Mouse (Mus musculus): ENCODE measurements at regions not wholly inside any gene's neighbourhood (a gene's known extent, or its start where the extent isn't known, plus 50 kb on each side); places are given as distances from the start of the nearest gene placed in this dataset.

- no peak for DNase-seq (ENCODE audit: low spot score in 2 of 2)
- intact Hi-C loops (cut with DNase I): no loop called here
Observed at GRCm38 (mm10) chr3:52828473-52828872, 188.6 kb downstream of the Cog6 start.

GRCm38 (mm10) chr3:52822848-52823247 lies 194.2 kb downstream of the Cog6 start:
- DNase-seq (ENCODE audit: low spot score in 2 of 2): no peak
- intact Hi-C loops (cut with DNase I): no loop called here

GRCm38 (mm10) chr3:52821450-52821849 lies 195.6 kb downstream of the Cog6 start:
- no peak for DNase-seq (ENCODE audit: low spot score in 2 of 2)
- intact Hi-C loops (cut with DNase I): no loop called here

GRCm38 (mm10) chr3:52818401-52818800 lies 198.6 kb downstream of the Cog6 start:
- intact Hi-C loops (cut with DNase I): no loop called here
- DNase-seq (ENCODE audit: low spot score in 2 of 2): no peak

GRCm38 (mm10) chr3:52817416-52817815 lies 199.6 kb downstream of the Cog6 start:
- no peak for DNase-seq (ENCODE audit: low spot score in 2 of 2)
- intact Hi-C loops (cut with DNase I): no loop called here

- intact Hi-C loops (cut with DNase I): no loop called here
- DNase-seq (ENCODE audit: low spot score in 2 of 2): no peak
Observed at GRCm38 (mm10) chr3:52815497-52815896, 201.5 kb downstream of the Cog6 start.

- intact Hi-C loops (cut with DNase I): loop anchor here (5.0 kb wide), 1 partner anchor 535 kb away; the partner anchor contains the start of gene Foxo1
- DNase-seq (ENCODE audit: low spot score in 2 of 2): no peak
Observed at GRCm38 (mm10) chr3:52802324-52802723, 214.7 kb downstream of the Cog6 start.

- intact Hi-C loops (cut with DNase I): loop anchor here (5.0 kb wide), 1 partner anchor 534 kb away; the partner anchor contains the start of gene Foxo1
- no peak for DNase-seq (ENCODE audit: low spot score in 2 of 2)
Observed at GRCm38 (mm10) chr3:52801446-52801845, 215.6 kb downstream of the Cog6 start.

GRCm38 (mm10) chr3:52800673-52801072 lies 216.4 kb downstream of the Cog6 start:
- intact Hi-C loops (cut with DNase I): loop anchor here (5.0 kb wide), 1 partner anchor 533 kb away; the partner anchor contains the start of gene Foxo1
- no peak for DNase-seq (ENCODE audit: low spot score in 2 of 2)

GRCm38 (mm10) chr3:52797801-52798200 lies 219.2 kb downstream of the Cog6 start:
- intact Hi-C loops (cut with DNase I): no loop called here
- peak in 1 of 2 experiments; percentile 22 for DNase-seq (ENCODE audit: low spot score in 2 of 2)

GRCm38 (mm10) chr3:52797164-52797563 lies 219.9 kb downstream of the Cog6 start:
- intact Hi-C loops (cut with DNase I): no loop called here

GRCm38 (mm10) chr3:52794218-52794617 lies 222.8 kb downstream of the Cog6 start:
- DNase-seq (ENCODE audit: low spot score in 2 of 2): no peak

More at GRCm38 (mm10) chr3:52797164-52797563, 219.9 kb downstream of the Cog6 start:
- DNase-seq (ENCODE audit: low spot score in 2 of 2): no peak

GRCm38 (mm10) chr3:52792801-52793200 lies 224.2 kb downstream of the Cog6 start:
- intact Hi-C loops (cut with DNase I): no loop called here
- no peak for DNase-seq (ENCODE audit: low spot score in 2 of 2)

More at GRCm38 (mm10) chr3:52794218-52794617, 222.8 kb downstream of the Cog6 start:
- intact Hi-C loops (cut with DNase I): no loop called here

- DNase-seq (ENCODE audit: low spot score in 2 of 2): no peak
- intact Hi-C loops (cut with DNase I): no loop called here
Observed at GRCm38 (mm10) chr3:52792121-52792520, 224.9 kb downstream of the Cog6 start.

- intact Hi-C loops (cut with DNase I): no loop called here
- DNase-seq (ENCODE audit: low spot score in 2 of 2): no peak
Observed at GRCm38 (mm10) chr3:52790942-52791341, 226.1 kb downstream of the Cog6 start.

- intact Hi-C loops (cut with DNase I): no loop called here
- no peak for DNase-seq (ENCODE audit: low spot score in 2 of 2)
Observed at GRCm38 (mm10) chr3:52787964-52788760, 228.9 kb downstream of the Cog6 start.

GRCm38 (mm10) chr3:52785595-52785994 lies 231.4 kb downstream of the Cog6 start:
- intact Hi-C loops (cut with DNase I): no loop called here
- DNase-seq (ENCODE audit: low spot score in 2 of 2): no peak

GRCm38 (mm10) chr3:52784476-52784875 lies 232.6 kb downstream of the Cog6 start:
- no peak for DNase-seq (ENCODE audit: low spot score in 2 of 2)
- intact Hi-C loops (cut with DNase I): no loop called here

GRCm38 (mm10) chr3:52782576-52782975 lies 234.5 kb downstream of the Cog6 start:
- DNase-seq (ENCODE audit: low spot score in 2 of 2): no peak
- intact Hi-C loops (cut with DNase I): no loop called here

- intact Hi-C loops (cut with DNase I): no loop called here
Observed at GRCm38 (mm10) chr3:52781521-52781920, 235.5 kb downstream of the Cog6 start.

GRCm38 (mm10) chr3:52780356-52780755 lies 236.7 kb downstream of the Cog6 start:
- DNase-seq (ENCODE audit: low spot score in 2 of 2): no peak
- intact Hi-C loops (cut with DNase I): no loop called here

More at GRCm38 (mm10) chr3:52781521-52781920, 235.5 kb downstream of the Cog6 start:
- DNase-seq (ENCODE audit: low spot score in 2 of 2): no peak
